Mouse (Mus musculus): Measurements from ENCODE around the gene Medag. TPM values are rescaled to one million over a fixed set of nuclear protein-coding genes. Genes with fewer than 3 reads are reported as not detected.

Medag gene
- 1 to 10 TPM; 2.8 to 3.2 TPM for total RNA-seq (2021)

DNA sequence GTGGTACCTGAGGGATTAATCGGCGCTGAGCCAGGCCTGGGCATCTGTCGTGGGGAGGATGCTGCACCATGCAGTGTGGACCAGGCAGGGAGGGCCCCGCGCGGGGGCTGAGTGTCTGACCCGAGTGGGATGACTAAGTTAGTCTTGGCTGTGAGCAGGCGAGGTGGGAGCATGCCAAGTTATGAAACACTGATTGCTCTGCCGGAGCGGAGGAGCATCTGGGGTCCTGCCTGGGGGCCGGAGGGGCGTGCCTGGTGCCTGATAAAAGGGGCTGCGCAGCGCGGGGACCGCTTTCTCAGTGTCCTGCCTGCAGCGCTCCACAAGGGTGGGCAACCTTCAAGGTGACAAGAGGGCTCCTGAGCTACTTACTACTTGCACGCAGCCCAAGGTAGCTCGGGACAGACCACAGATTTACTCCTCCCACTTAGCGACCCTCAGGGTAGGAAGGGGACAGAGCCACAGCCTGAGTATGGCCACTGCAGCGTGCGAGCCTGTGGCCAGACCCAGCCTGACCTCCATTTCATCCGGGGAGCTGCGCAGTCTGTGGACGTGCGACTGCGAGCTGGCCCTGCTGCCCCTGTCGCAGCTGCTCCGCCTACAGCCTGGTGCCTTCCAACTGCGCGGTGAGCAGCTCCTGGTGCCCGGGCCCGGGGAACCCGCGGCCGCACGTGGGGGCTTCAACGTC, at the start of gene Medag:
TSS of gene Medag (plus strand) at position 241 of the 685 bp plus-strand sequence.
- peak in 1 of 2 experiments; percentile 25 for DNase-seq

DNA sequence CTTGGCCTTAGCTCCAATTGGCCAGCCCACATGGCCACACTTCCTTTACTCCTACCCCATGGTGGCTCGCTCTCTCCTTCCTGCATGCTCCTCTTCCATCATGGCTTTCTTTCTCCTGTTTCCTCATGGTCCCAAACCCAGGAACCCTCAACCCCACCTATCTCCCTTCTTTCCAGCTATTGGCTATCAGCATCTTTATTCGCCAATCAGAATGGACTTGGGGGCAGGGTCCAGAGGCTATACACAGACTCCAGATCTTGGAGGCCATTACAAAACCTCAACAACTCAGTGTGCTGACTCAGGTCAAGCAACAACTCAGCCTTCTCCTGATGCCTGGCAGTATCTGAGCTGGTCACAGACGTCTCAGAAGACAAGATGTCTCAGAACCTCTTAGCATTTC, 48.9 kb upstream of the Medag start:
- DNase-seq, result no peak

DNA sequence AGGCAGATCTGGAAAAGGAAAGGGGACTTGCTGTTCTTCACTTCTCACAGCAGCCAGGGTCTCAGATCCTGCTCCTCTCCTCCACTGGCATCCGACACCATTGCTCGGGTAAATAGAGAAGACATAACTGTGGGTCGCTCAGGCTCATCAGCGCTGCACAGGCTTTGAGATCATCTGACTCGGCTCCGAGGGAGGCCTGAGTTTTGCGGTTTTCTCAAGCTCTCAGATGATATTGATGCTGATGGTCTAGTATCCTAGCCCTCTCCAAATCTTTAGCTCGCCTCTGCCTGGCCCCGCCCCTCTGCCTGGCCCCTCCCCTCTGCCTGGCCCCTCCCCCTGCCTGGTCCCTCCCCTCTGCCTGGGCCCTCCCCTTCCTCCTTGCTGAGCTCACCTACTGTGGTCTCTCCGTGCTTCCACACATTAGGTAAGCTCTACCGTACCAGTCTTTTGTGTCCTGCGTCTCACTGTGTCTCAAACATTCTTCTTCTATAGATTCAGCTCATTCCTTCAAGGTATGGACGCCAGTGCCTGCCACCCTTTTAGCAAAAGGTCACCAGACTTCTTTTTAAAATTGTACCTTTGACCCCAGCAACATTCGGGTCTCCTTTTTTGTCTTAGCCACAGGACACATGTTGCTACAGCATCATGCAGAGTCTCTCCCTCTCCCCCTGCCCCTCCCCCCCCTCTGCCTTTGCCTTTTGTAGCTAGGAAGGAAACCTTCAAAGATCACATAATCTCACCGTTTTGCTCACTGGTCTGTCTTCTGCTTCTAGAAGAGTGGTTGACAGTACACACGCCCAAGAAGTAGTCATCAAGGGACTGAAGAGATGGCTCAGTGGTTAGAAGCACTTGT, 47.4 kb upstream of the Medag start:
- no peak for DNase-seq

DNA sequence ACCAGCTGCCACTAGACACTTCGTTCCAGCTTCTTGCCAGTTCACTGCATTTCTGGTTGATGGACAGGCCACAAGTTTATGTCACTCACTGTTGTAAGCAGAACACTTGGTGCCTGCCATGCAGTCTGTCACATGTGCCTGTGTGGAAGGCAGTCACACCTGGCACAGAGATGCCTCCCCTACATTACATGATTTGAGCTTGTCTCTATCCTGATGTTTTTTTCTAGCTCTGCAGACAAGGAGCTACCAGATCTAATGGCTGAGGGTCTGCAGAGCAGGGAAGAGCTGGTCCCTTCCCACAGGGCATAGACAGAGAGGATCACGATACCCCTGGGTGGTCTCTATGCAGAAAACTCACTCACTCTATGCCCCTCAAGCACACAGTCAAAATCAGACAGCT, 44.5 kb upstream of the Medag start:
- DNase-seq, result no peak

DNA sequence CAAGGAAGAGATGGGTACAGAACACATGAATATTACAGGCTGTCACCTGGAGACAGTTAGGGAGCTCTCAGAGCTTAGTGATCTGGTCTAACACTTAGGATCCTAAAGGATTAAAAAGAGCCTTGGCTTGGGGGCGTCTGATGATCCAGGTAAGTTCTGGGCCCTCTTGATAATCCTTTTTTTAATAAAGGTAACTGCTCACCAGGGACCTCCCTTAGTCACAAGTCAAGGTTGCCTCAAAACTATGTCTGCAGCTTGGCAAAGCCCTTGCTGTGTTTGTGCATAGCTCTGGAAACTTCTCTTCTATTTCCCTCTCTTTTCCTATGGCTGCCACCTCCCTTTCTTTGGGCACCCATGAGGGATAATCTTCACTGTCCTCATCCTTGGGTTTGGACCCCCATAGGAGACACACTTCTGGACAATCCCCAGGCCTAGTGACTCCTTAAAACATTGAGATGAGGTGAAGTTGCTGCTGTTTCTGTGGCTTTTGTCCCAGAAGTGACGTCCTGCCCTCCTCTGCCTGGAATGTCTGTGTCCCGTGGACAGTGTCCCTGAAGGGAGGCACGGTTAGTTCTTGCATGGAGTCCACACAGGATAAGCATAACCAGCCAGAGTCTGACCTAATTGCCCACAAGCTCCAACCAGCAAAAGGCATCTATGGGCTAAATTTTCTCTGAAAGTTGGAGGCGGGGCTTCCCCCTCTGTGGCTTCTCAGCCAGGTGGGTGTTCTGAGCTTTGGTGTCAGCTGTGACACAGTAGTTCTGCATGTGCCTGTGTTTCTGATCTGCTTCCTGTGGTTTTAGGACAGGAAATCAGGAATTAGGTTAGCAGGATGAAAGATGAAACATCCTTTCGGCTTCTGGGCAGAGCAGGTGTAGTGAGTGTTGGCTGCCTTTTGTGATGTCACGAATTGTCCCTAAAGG, 43.7 kb upstream of the Medag start:
- no peak for DNase-seq

DNA sequence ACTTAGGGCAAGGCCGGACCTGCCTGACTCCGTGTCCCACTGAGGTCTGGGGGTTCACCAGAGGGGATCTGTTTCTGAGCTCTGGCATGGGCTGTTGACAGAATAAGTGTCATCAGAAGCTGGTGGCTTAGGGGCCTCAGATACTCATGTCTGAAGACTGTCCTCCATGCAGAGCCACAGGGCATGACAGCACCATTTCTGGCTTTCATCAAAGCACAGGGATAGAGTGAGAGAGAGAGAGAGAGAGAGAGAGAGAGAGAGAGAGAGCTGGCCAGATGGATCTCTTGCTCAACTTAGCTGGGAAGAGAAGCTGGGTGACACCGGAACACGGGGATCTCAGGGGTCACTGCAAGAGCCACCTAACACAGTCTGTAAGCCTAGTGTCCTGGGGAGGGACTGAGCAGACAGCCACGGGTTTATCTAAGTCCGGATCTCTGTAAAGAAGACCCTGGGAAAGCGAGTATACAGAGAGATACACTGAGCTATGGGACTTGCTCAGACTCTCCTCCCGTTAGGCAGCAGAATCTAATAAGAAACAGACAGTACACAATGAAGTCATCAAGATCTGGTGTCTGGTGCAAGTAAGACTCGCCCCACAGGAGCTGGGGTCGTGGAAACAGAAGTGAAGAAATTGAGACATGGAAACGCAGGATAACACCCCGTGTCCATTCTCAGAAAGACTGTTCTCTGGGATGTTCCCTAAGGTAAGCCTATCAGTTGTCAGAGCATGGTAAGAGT, 42.8 kb upstream of the Medag start:
- DNase-seq, result no peak

DNA sequence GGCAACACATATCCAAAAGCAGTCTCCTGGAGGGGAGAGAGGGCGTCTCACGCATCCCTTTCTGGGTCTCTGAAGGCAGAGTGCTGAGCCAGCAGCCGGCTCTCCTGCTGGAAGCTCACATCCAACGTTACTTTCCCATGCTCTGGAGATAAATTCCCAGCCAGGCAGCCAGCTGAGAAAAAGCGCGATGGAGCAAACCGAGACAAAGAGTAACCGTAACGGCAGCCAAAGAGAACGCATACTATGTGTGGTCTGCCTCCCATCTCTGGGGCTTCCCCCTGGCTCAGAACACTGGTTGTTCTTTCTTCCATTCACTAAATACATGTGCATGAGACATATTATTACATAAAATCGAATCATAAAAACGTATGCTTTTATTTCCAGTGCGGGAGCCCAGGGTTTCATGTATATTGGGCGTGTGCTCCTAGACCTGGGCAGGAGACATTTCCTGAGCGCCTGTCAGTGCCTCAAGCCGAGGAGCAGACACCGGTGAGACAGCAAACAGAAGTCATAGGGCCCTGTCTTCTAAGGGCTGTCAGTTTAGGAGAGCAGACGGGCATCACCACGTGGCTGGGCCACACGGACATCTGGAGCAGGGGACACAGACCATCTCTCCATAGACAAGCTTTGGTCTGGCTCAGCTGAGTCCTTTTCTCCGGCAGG, 42.0 kb upstream of the Medag start:
- no peak for DNase-seq

DNA sequence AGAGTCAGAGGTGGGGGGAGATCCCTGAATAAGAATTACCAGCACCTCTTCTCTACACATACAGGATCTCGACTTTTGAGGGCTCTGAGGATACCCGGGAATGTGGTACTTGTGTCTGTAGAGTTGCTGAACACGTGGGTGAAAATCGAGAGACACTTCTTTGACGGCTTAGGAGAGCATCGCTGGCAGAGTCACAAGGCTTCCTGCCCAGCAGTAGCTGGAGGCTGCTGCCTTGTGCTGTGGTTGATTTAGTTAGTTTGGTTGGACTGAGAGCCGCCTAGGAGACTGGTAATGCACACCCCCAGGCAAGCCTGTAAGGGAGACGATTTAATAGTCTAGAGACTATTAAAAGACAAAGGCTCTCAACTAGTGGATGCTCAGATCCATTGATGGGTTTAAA, 39.5 kb upstream of the Medag start:
- DNase-seq, result no peak

DNA sequence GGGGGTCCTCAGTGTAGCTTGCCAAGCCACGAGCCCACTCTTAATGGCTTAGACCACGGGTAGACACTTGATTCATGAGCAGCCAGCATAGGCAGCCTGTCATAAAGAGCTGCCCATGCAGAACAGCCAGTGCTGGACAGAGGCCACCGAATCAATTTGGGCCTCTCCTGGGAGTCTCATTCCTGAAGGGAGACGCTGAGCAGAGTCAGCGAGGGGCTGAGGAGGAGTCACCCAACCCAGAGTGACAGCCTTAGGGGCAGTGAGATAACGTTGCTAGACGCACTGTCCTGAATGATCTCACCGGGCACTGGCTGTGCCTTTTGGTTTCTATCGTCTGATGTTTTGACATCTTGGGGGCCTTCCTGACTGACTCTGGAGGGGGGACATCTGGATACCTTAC, 38.3 kb upstream of the Medag start:
- no peak for DNase-seq

DNA sequence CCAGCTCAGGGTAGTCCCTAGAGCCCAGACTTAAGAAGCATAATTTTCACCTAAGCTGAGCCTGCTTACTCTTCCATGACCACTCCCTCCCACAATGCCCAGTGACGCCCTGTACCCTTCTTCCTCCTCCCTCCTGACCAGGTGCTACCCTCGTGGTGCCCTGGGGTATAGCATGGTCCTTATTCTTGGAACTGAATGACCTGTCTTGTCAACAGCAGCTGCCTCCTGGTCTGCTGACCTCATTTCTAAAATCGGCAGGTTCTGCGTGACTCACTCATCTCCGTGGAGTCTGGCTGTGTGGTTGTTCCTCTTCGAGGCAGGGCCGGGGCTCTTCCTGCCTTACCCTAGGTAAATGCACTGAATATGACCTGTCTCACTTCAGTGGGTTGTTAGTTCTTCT, 37.5 kb upstream of the Medag start:
- DNase-seq, result no peak

DNA sequence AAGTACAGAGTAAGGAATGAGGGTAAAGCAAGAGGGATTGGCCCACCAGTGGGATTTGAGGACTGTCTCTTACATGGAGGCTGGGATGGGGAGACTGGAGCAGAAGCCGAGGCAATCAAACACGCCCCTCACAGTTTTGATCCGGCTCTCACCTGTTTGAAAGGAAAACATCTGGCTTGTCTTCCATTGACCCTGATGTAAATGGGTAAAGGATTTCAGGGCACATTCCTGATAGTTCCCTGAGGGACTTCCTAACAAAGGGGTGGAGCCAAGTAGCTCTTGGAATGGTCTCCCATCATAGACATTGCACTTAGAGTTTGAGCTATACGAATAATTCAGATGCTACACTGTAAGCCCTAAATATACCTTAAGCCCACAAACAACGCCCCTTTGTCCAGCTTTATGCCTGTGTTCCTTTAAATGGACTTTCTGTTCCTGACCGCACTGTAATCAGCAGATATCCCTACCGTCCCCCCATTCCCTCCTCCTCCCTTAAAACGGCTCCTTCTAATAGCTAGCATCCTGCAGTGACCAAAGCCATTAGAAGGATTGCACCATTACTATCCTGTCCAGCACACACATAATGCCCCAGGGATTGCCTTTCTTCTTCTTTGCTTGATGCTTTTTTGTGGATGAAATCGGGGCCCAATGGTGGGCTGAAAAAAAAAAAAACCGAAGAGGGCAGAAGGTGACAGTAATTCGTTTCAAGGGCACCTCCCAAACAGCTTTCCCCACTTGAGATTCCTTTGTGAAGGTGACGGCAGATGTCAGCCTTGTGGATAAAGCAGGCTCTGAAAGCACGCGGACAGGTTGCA, 36.3 kb upstream of the Medag start:
- no peak for DNase-seq

DNA sequence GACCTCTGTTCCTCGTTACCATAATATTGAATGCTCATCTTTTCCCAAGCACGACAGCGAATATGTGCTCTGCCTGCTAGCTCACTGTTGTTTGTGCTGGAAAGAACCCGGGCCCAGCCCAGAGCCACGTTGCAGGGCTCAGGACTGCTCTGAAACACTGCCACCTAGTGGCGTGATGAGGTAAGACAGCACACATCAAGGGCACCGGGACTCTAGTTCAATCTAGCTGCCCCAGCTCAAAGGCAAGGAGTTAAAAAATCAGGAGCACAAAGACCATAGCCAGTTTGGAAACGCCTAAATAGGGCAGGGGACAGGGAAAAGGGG, 35.7 kb upstream of the Medag start:
- DNase-seq, result peak; percentile 83 to 84

DNA sequence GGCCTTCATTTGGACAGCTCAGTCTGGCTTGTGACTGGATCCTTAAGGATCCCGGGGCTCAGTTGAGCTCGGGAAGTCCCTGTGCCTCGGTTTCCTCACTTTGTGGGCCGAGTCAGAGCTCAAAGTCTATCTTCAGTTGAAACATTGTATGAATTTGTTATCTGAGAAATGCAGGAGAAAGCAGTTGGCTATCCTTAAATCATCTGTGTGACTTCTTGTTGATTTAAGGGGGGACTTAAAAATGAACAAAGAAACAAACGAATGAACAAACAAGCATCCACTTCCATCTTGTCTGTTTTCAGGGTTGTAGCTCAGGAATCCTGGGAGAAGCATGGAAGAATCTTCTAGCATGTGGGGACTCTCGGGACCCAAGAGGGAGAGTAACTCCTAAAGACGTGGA, 35.2 kb upstream of the Medag start:
- no peak for DNase-seq

DNA sequence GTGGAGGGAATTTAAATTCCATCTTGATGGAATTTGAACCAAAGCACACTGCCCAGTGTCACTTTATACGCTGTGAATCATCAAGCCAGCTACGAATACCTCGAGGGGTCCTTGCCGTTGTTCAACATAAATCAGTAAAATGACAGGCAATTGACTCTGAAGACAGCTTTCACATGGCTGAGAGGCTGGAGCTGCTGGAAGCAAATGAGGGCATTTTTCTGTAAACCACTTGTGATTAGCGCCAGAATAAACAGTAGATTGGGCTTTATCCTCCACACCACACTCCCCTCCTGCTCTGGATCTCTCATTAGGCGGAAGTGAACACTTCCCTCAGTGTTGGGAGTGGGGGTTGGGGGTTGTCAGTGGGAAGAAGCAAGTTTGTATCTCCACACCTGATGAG, 34.3 kb upstream of the Medag start:
- DNase-seq, result no peak

DNA sequence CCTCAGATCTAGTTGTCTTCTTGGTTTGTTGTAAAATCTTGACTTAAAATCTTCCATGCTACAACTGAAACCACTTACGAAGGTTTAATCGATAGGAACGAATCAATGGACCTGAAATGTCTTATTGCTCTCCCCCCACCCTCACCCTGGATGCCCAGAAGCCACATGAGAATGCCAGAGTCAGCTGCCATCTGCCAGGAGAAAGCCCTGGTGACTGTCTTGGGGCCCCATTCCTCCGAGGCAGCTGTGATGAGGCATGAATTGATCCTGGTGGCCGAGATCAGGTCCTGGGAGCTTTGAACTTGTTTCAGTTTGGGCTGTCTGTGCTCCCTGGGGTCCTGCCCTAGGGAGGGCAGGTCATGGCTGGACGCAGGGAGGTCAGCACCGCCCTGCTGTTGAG, 33.0 kb upstream of the Medag start:
- no peak for DNase-seq

DNA sequence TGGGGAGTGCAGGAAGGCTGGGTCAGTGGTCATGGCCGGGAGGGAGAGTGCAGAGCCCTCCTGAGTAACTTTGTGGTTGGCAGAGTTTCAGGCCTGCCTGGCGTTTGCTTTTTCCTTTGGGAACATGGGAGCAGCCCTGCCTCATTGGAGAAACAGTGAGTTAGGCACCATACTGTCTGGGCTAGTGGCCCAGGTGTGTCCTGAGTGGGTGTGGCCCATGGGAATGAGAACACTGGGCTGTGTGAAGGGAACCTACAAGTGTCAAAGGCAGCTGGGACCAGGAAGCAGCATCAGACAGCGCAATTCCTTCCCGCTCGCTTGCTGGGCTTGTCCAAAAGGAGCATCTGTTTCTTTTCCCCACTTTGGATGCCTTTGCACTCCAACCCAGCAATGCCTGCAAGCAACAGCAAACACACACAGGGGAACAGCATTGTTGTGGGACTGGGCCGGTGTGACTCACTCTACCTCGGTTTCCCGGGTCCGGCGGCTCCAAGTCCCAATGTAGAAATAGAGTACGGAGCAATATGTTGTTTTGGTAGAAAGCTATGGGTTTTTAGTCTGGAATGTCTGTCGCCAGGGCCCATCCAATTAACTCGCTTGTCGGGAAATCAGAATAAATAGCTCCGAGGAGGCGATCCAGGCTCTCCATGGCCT, 32.3 kb upstream of the Medag start:
- peak in 1 of 2 experiments; percentile 19 for DNase-seq

DNA sequence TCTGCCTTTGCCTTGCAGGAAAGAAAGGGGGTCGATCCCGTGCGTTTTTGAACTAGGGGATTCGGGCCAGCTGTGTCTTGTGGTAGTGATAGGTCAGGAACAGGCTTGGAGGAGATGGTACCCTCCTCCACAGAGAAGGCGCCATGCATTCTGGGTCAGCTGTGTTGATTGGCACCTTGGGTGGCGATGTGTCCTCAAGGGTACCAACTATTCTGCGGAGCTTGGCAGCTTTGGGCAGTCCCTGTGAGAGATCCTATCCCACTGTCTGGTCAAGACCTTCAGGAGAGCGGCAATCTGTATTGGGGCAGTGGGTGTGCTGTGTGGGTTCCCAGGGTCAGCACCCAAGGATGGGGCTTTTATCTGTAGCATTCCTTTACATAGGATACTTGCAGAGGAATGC, 31.7 kb upstream of the Medag start:
- DNase-seq, result no peak

DNA sequence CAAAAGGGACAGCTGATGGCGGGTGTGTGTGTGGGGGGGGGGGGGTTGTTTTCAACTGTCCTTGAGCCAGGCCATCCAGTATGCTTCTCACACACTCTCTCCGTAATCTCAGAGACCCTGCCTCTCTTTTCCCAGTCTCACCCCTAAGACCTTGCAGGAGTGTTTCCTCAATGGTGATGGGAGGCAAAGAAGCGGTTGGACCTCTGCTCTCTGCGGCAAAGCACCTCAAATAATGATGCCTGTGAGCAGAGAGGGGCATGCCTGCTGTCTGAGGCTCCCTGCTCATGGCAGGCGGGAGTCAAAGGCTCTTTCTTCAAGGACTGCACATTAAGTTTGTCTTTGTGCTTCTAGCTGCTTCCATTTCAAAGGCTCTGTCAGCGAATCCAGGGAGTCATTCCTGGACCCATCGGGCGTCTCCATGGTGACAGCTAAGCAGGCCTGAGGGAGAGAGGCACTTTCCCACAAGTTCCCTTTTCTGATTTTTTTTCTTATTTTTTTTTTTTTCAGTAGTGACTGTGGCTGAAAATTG, 31.1 kb upstream of the Medag start:
- peak; percentile 31 to 51 for DNase-seq

DNA sequence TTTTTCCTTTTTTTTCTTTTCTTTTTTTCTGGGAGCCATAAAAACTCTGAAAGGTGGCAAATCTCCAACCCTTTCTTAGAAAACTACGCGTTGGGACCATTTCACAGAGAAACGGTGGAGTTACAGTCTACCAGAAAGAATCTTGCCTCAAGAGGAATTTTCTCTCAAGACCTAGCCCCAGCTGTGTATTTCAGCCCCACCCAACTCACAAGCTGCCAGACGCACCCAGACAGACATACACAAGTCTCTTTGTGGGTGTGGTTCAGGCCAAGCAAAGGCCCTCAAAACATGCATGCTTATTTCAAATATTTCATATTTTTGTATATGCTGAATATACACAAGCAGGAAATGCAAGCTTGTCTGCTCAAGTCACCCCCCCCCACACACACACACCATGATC, 29.6 kb upstream of the Medag start:
- DNase-seq, result no peak

DNA sequence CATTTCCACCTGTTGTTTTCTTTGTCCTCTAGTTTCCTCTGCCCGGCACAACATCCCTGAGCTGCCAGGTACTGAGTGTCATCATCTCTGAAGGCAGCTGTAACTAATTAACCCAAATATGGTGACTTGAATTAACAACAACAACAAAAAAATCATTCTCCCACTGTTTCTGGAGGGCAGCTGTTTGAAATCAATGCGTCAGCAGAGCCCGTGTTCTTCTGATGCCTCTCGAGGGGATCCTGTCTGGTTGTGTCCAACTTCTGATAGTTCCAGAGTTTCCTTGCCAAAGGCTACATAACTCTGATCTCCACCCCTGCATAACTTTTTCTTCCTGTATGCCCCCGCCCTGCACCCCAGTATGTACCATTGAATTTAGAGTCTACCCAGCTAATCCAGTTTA, 28.9 kb upstream of the Medag start:
- DNase-seq, result no peak
